Mouse (Mus musculus) heart, postnatal 0 days (tissue): ENCODE data around the gene Wfdc21. TPM values are rescaled to one million over a fixed set of nuclear protein-coding genes. Genes with fewer than 3 reads are reported as not detected.

Experiments used
- ATAC-seq: fragments of 200-750 bp; cut with Nextera tagmentation; 2 replicates; pipeline ENCODE4 v1.8.0; 2017; ENCODE audit warnings: low read depth, moderate number of reproducible peaks, moderate library complexity; ENCODE audit not compliant: insufficient read depth
- DNase-seq: peaks from one replicate; pipeline ENCODE4 v3.0.0-alpha.2; 2016; ENCODE audit warnings: low spot score
- H3K27ac ChIP-seq: fragments of 300-500 bp; sonication (generic); 2 replicates; pipeline ENCODE4 v1.5.1; 2014; ENCODE audit warnings: low read depth, mild to moderate bottlenecking
- H3K27me3 ChIP-seq: fragments of 300-500 bp; sonication (generic); 2 replicates; pipeline ENCODE4 v1.6.1; 2014; ENCODE audit warnings: low read length, mixed read lengths; ENCODE audit not compliant: control insufficient read depth, insufficient read depth
- H3K36me3 ChIP-seq: fragments of 300-500 bp; sonication (generic); replicated peaks from 2 replicates; pipeline ENCODE4 v1.6.1; 2014; ENCODE audit warnings: low read length, mixed read lengths; ENCODE audit not compliant: control insufficient read depth, insufficient read depth
- H3K4me1 ChIP-seq: fragments of 300-500 bp; sonication (generic); 2 replicates; pipeline ENCODE4 v1.6.1; 2014; ENCODE audit warnings: antibody characterized with exemption; ENCODE audit not compliant: control insufficient read depth, insufficient read depth
- H3K4me2 ChIP-seq: fragments of 300-500 bp; sonication (generic); 2 replicates; pipeline ENCODE4 v1.6.1; 2014; ENCODE audit warnings: low read depth, mild to moderate bottlenecking, low read length, moderate library complexity
- H3K4me3 ChIP-seq: fragments of 300-500 bp; sonication (generic); 2 replicates; pipeline ENCODE4 v1.5.1; 2014; ENCODE audit warnings: low read depth, low read length
- H3K9ac ChIP-seq: fragments of 300-500 bp; sonication (generic); replicated peaks from 2 replicates; pipeline ENCODE4 v1.6.1; 2014; ENCODE audit warnings: low read depth, low read length, mixed read lengths
- H3K9me3 ChIP-seq: fragments of 300-500 bp; sonication (generic); replicated peaks from 2 replicates; pipeline ENCODE4 v1.6.1; 2016; ENCODE audit warnings: low read length; ENCODE audit not compliant: control insufficient read depth
- CTCF ChIP-seq: IDR thresholded peaks from 2 replicates; pipeline ENCODE4 v1.5.1; 2016; ENCODE audit warnings: antibody characterized with exemption, control low read depth, low read depth
- EP300 ChIP-seq: IDR thresholded peaks from 2 replicates; pipeline ENCODE4 v1.6.1; 2016; ENCODE audit warnings: antibody characterized with exemption, low read depth
- WGBS: fragments of 180-500 bp; shearing (Covaris S2); extraction: QIAGEN DNeasy Blood & Tissue Kit; methylation state at CpG from one replicate; pipeline ENCODE4 v1.1.7; 2014; 5-methylcytosine and 5-hydroxymethylcytosine counted together
- polyA plus RNA-seq: library from polyadenylated mRNA; unstranded; fragments of >200 nt; fragmentation: Nextera tagmentation; extraction: Ambion mirVana; gene quantifications from 2 replicates; pipeline ENCODE4 v1.2.1, GENCODE M21; 2015
- total RNA-seq: library from RNA; depleted of rRNA; stranded (reverse); fragments of >200 nt; gene quantifications from 2 replicates; pipeline ENCODE4 v1.2.3, GENCODE M21; 2014; ENCODE audit warnings: low replicate concordance

Gene Wfdc21
- total and polyA plus RNA-seq, 2 experiments from 2014 or later = 0.82 TPM; not detected in 1

- no peak for ATAC-seq
- Histone ChIP-seq H3K27ac (no peak overlapping the region), H3K4me3 (no peak overlapping the region), H3K4me2 (no peak overlapping the region), H3K9ac (no peak overlapping the region), H3K27me3 (no peaks in the 10 kb centered on the region), H3K9me3 (no peaks in the 10 kb centered on the region), H3K36me3 (peaks cover 11% of the 10 kb centered on the region), H3K4me1 (no peaks in the 10 kb centered on the region)
- DNase-seq = no peak
- TF ChIP-seq CTCF = no peak
- no peak for TF ChIP-seq EP300
- 81% methylated on average over 15 of the region's 15 CpGs for WGBS
These were observed 40.8 kb downstream of the Wfdc21 start for GRCm38 (mm10) chr11:83787401-83788021.

- no peaks in the 10 kb centered on the region for H3K27me3 ChIP-seq
These were observed 41.6 kb downstream of the Wfdc21 start for GRCm38 (mm10) chr11:83788331-83788730.

GRCm38 (mm10) chr11:83789259-83789658 is 42.5 kb downstream of the Wfdc21 start:
- WGBS = 44% methylated on average over 13 of the region's 13 CpGs
- no peaks in the 10 kb centered on the region for H3K4me1 ChIP-seq
- no peak overlapping the region for H3K27ac ChIP-seq
- no peaks in the 10 kb centered on the region for H3K36me3 ChIP-seq
- no peak overlapping the region for H3K9ac ChIP-seq
- ATAC-seq = peak; percentile 57
- H3K9me3 ChIP-seq = no peaks in the 10 kb centered on the region
- no peaks in the 10 kb centered on the region for H3K27me3 ChIP-seq
- TF ChIP-seq EP300 = no peak
- peak; percentile 38 for DNase-seq
- no peak overlapping the region; the same call in 1 of the 2 replicates for H3K4me2 ChIP-seq
- H3K4me3 ChIP-seq = no peak overlapping the region

More at GRCm38 (mm10) chr11:83788331-83788730, 41.6 kb downstream of the Wfdc21 start:
- H3K4me3 ChIP-seq = no peak overlapping the region
- no peak overlapping the region for H3K27ac ChIP-seq
- TF ChIP-seq EP300 (no peak), CTCF (no peak)
- ATAC-seq (no peak), DNase-seq (no peak)
- peaks cover 3% of the 10 kb centered on the region for H3K36me3 ChIP-seq
- H3K9me3 ChIP-seq = no peaks in the 10 kb centered on the region
- no peak overlapping the region for H3K4me2 ChIP-seq
- WGBS = 78% methylated on average over 8 of the region's 8 CpGs
- no peaks in the 10 kb centered on the region for H3K4me1 ChIP-seq
- no peak overlapping the region for H3K9ac ChIP-seq

- 37% methylated on average over 4 of the region's 4 CpGs for WGBS
- ATAC-seq (no peak), DNase-seq (no peak)
- Histone ChIP-seq H3K4me1 (no peaks in the 10 kb centered on the region), H3K9me3 (no peaks in the 10 kb centered on the region), H3K4me2 (no peak overlapping the region), H3K4me3 (no peak overlapping the region), H3K9ac (no peak overlapping the region), H3K36me3 (no peaks in the 10 kb centered on the region), H3K27ac (no peak overlapping the region), H3K27me3 (no peaks in the 10 kb centered on the region)
- TF ChIP-seq EP300 (no peak), CTCF (no peak; the same call in 1 of the 2 replicates)
These were observed 44.4 kb downstream of the Wfdc21 start for GRCm38 (mm10) chr11:83791133-83791532.

GRCm38 (mm10) chr11:83792316-83792914 is 45.7 kb downstream of the Wfdc21 start:
- H3K27ac ChIP-seq = no peak overlapping the region
- H3K4me2 ChIP-seq = no peak overlapping the region
- TF ChIP-seq EP300 = no peak
- no peak for TF ChIP-seq CTCF
- H3K4me1 ChIP-seq = no peaks in the 10 kb centered on the region
- ATAC-seq (no peak), DNase-seq (no peak)
- no peaks in the 10 kb centered on the region for H3K9me3 ChIP-seq
- no peak overlapping the region for H3K4me3 ChIP-seq
- WGBS = 61% methylated on average over 12 of the region's 12 CpGs
- H3K27me3 ChIP-seq = no peaks in the 10 kb centered on the region
- no peak overlapping the region for H3K9ac ChIP-seq
- H3K36me3 ChIP-seq = no peaks in the 10 kb centered on the region
